Mouse (Mus musculus): ENCODE measurements around the gene Lmo7.

DNA sequence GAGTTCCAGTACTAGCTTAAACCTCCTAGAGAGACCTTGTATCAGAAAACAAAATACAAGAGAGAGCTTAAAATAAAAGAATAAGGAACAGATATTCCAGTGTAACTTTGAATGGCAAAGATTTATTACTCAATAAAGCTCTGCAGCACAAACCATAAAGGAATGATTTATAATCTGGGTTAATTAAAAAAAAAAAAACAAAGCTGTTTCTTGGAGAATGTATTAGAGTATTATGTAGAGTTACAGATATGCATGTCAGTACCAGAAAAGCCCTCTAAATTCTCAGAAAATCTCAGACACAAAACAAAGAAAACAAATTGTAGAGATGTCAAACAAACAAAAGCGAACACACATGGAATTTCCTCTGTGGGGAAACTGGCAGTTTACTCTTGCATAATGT lies 243.0 kb downstream of the Lmo7 start:
- TF ChIP-seq CTCF (IDR thresholded peaks at IDR 0.05; ENCODE audit: low read depth) (no peak), EP300 (IDR thresholded peaks at IDR 0.05; ENCODE audit: low read depth) (no peak)
